Mouse (Mus musculus) adipocyte (in vitro differentiated cells): ENCODE data around the gene Baz2a.
"Not testable (repeated sequence)": the region's sequence is repeated elsewhere in the genome, so short reads cannot be mapped to it uniquely, and the experiment has no call there.

Experiments used
- DNase-seq: peaks from one replicate; pipeline ENCODE4 v3.0.0-alpha.2; 2016; ENCODE audit warnings: low spot score

Baz2a gene

GRCm38 (mm10) chr10:128082477-128082808, 8.9 kb upstream of the Baz2a start:
- DNase-seq = no peak

GRCm38 (mm10) chr10:128082880-128083421, 8.4 kb upstream of the Baz2a start, which contains the start of gene Atp5b:
Gene Atp5b (plus strand): TSS chr10:128083273.
- DNase-seq = peak; percentile 98

GRCm38 (mm10) chr10:128083688-128084087, 7.7 kb upstream of the Baz2a start:
- DNase-seq = peak; percentile 21

- DNase-seq = peak; percentile 42
Measured at GRCm38 (mm10) chr10:128084160-128084559, 7.2 kb upstream of the Baz2a start.

- peak; percentile 43 for DNase-seq
Measured at GRCm38 (mm10) chr10:128086391-128086790, 5.0 kb upstream of the Baz2a start.

- not testable (repeated sequence) for DNase-seq
Measured at GRCm38 (mm10) chr10:128087216-128087615, 4.2 kb upstream of the Baz2a start.

- DNase-seq = no peak
Measured at GRCm38 (mm10) chr10:128088181-128088580, 3.2 kb upstream of the Baz2a start.

GRCm38 (mm10) chr10:128089842-128090241, 1.5 kb upstream of the Baz2a start:
- DNase-seq = no peak

GRCm38 (mm10) chr10:128090651-128091563, 470 bp upstream of the Baz2a start:
- peak; percentile 98 for DNase-seq

- peak; percentile 82 for DNase-seq
Measured at GRCm38 (mm10) chr10:128092506-128093495, 1.4 kb downstream of the Baz2a start.

GRCm38 (mm10) chr10:128093496-128094294, 2.3 kb downstream of the Baz2a start:
- peak; percentile 38 for DNase-seq

GRCm38 (mm10) chr10:128094340-128094968, 3.1 kb downstream of the Baz2a start:
- DNase-seq = peak; percentile 87

GRCm38 (mm10) chr10:128095003-128095636, 3.7 kb downstream of the Baz2a start:
- no peak for DNase-seq

- DNase-seq = no peak
Measured at GRCm38 (mm10) chr10:128096313-128096692, 4.9 kb downstream of the Baz2a start.

- DNase-seq = peak; percentile 78
Measured at GRCm38 (mm10) chr10:128096693-128097586, 5.6 kb downstream of the Baz2a start.

GRCm38 (mm10) chr10:128097587-128097971, 6.2 kb downstream of the Baz2a start:
- peak; percentile 57 for DNase-seq

GRCm38 (mm10) chr10:128110103-128110761, 18.9 kb downstream of the Baz2a start:
- no peak for DNase-seq

GRCm38 (mm10) chr10:128111227-128111626, 19.9 kb downstream of the Baz2a start:
- no peak for DNase-seq

- DNase-seq = no peak
Measured at GRCm38 (mm10) chr10:128123833-128124232, 32.5 kb downstream of the Baz2a start.
